ENCODE assay signal across 16 mouse cellular contexts in the genomic region with DNA sequence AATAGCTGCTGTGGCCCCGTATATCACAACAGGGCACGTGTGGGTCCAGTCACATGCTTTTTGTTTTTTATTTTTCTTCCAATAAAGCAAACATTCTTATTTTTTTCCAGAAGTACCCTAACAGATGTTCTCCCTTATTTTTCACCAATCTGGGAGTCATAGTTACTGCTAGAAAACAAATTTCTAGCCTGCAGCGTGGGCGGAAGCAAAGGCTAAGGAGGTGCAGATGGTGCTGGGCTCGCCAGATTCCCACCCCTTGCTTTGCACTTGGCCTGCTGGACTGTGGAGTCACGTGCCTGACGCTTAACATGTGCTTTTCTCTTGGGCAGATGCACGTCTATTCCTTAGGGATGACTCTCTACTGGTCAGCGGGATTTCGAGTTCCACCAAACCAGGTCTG. TPM values are rescaled to one million over a fixed set of nuclear protein-coding genes. Genes with fewer than 3 reads are reported as not detected.
DNase-seq lines count a peak whose midpoint lies in the region; ATAC-seq lines count a peak whose summit lies in the region.
"Had no signal": no experiment of that assay in that cellular context is flagged by ENCODE, and none has a peak within 500 bp of the region (broad histone marks: within the 10 kb centered on the region; RNA-seq: fewer than 3 reads in every experiment).

No protein-coding gene starts in this region.

- no peaks in the 10 kb centered on the region for H3K36me3 ChIP-seq in forebrain, embryonic 14.5 days (ENCODE audit: control insufficient read depth, insufficient read depth, low read length)
- H3K36me3 ChIP-seq in forebrain, embryonic 12.5 days (replicated peaks): no peaks in the 10 kb centered on the region
- H3K36me3 ChIP-seq: G1E; hindbrain, embryonic 10.5 days had no signal

- no peak overlapping the region for H3K4me2 ChIP-seq in forebrain, embryonic 14.5 days (ENCODE audit: low read length)
- H3K4me2 ChIP-seq in forebrain, embryonic 12.5 days: no peak overlapping the region

- intact Hi-C loops in heart, postnatal 10 days (cut with DNase I): no loop called here

- peak; percentile 45 to 68 for DNase-seq in layer of hippocampus, adult 18-20 months (ENCODE audit: low spot score in 2 of 2)
- no peak for DNase-seq in layer of hippocampus, adult 9-10 months (ENCODE audit: low spot score)
- peak; percentile 6 for DNase-seq in fibroblast of lung, adult 2 months (ENCODE audit: low read depth)
- peak; percentile 59 for DNase-seq in heart, postnatal 10 days
- DNase-seq in right cerebral cortex, adult 2 months (ENCODE audit: low spot score in 2 of 2): peak; percentile 47 to 49
- no peak for DNase-seq in frontal cortex, postnatal 25 days (ENCODE audit: low spot score in 2 of 2)
- no peak for DNase-seq in forebrain, embryonic 14.5 days (ENCODE audit: low spot score)
- DNase-seq: adrenal gland, adult 8-10 months had no signal

- no peak for ATAC-seq in forebrain, embryonic 14.5 days
- no peak for ATAC-seq in forebrain, embryonic 12.5 days (ENCODE audit: low FRiP score)
- ATAC-seq: forebrain, embryonic 16.5 days had no signal

- no peaks in the 10 kb centered on the region for H3K9me3 ChIP-seq in forebrain, embryonic 14.5 days (replicated peaks; ENCODE audit: control insufficient read depth, low read length)
- no peaks in the 10 kb centered on the region for H3K9me3 ChIP-seq in forebrain, embryonic 12.5 days
- H3K9me3 ChIP-seq: hindbrain, embryonic 10.5 days had no signal

- no peak overlapping the region for H3K27ac ChIP-seq in forebrain, embryonic 14.5 days (ENCODE audit: low read depth, low read length)
- H3K27ac ChIP-seq in forebrain, embryonic 12.5 days: no peak overlapping the region
- H3K27ac ChIP-seq: hindbrain, embryonic 10.5 days; left cerebral cortex, adult 2 months had no signal

- H3K4me1 ChIP-seq in forebrain, embryonic 14.5 days (ENCODE audit: control insufficient read depth, insufficient read depth, low read length): no peaks in the 10 kb centered on the region
- H3K4me1 ChIP-seq in forebrain, embryonic 12.5 days: no peaks in the 10 kb centered on the region

- 83% methylated on average over 10 of the region's 10 CpGs for WGBS in forebrain, embryonic 14.5 days
- WGBS in forebrain, embryonic 12.5 days: 80% methylated on average over 10 of the region's 10 CpGs

- no peaks in the 10 kb centered on the region for H3K27me3 ChIP-seq in forebrain, embryonic 14.5 days (replicated peaks; ENCODE audit: control insufficient read depth, insufficient read depth, low read length)
- 0 out of 2 replicates have a peak, but pooled peaks cover 1% of the 10 kb centered on the region for H3K27me3 ChIP-seq in forebrain, embryonic 12.5 days

- H3K9ac ChIP-seq in forebrain, embryonic 14.5 days (ENCODE audit: low read length): no peak overlapping the region
- no peak overlapping the region for H3K9ac ChIP-seq in forebrain, embryonic 12.5 days

- no peak overlapping the region for H3K4me3 ChIP-seq in forebrain, embryonic 14.5 days (ENCODE audit: low read depth, low read length)
- H3K4me3 ChIP-seq in forebrain, embryonic 12.5 days (replicated peaks): no peak overlapping the region
- H3K4me3 ChIP-seq: hindbrain, embryonic 10.5 days; left cerebral cortex, adult 2 months had no signal

RNA-seq across cellular contexts. Expression of a gene that starts 29.1 kb away (rescaled TPM):
- total RNA-seq in layer of hippocampus, adult 18-20 months (2021): 1 to 10 TPM in 1 of 2 experiments, under 1 TPM in 1; 0.76 to 1.6 TPM
- not detected for total RNA-seq in heart, postnatal 10 days (2021)
- polyA plus RNA-seq in forebrain, embryonic 14.5 days (2014; fragmentation: Nextera tagmentation; extraction: Ambion mirVana): 0.03 and 0.07 TPM in 2 replicates
- polyA plus RNA-seq in forebrain, embryonic 12.5 days (2016; fragmentation: Nextera tagmentation; extraction: Ambion mirVana): 0.18 TPM in 1 of 2 replicates, not detected in the other
- total RNA-seq: common myeloid progenitor, adult 5-6 weeks had no signal
- polyA plus RNA-seq: forebrain, embryonic 16.5 days; G1E; liver, embryonic 16.5 days; small intestine, adult 2 months had no signal

RNA-seq across cellular contexts. Expression of a gene that starts 53.7 kb away (rescaled TPM):
- 10 to 100 TPM; 78.7 TPM for total RNA-seq in layer of hippocampus, adult 18-20 months (2021)
- total RNA-seq in heart, postnatal 10 days (2021): 10 to 100 TPM; 44.1 to 45.1 TPM
- 45.7 and 49.9 TPM in 2 replicates for polyA plus RNA-seq in forebrain, embryonic 14.5 days (2014; fragmentation: Nextera tagmentation; extraction: Ambion mirVana)
- 28.3 and 29.0 TPM in 2 replicates for polyA plus RNA-seq in forebrain, embryonic 12.5 days (2016; fragmentation: Nextera tagmentation; extraction: Ambion mirVana)

Comparison
In these comparisons a context has a peak if more than half of its experiments do, and no peak if none do; other contexts are left out.
1. DNase-seq: peak in layer of hippocampus, adult 18-20 months (2 of 2), fibroblast of lung, adult 2 months (single experiment), heart, postnatal 10 days (2 of 2) and right cerebral cortex, adult 2 months (2 of 2); none in layer of hippocampus, adult 9-10 months (single experiment), frontal cortex, postnatal 25 days (0 of 2) and forebrain, embryonic 14.5 days (single experiment).